Mouse (Mus musculus): ENCODE results near the gene Oas3. TPM values are rescaled to one million over a fixed set of nuclear protein-coding genes. Genes with fewer than 3 reads are reported as not detected.

Gene Oas3
- polyA plus RNA-seq, 1 experiment from 2014 or later = 0.15 TPM

DNA sequence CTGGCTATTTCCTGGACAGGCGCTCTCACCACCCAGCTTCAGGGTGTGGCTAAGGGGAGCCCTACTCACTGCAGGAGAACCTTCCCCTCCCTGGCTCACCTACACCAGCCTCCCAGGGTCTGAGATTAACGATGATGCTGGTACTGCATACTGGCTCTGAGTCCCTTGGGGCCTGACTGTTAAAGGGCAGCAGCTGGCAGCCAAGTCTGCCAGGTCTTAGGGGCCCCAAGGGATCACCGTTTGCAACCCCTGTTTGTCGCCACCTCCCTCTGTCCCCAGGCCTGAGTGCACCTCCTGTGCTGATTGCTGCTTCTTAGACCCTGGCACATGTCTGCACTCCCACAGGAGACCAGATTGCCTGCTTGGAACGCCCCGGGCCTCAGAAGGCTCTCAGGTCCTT lies 73.0 kb downstream of the Oas3 start:
- H3K9ac ChIP-seq (ENCODE audit: low read depth, low read length) = no peak overlapping the region
- ATAC-seq (ENCODE audit: low FRiP score) = no peak
- 45% methylated on average over 6 of the region's 6 CpGs for WGBS

GRCm38 (mm10) chr5:120703660-120704059 lies 73.8 kb downstream of the Oas3 start:
- WGBS = 78% methylated on average over 3 of the region's 3 CpGs
- H3K36me3 ChIP-seq (ENCODE audit: control insufficient read depth, insufficient read depth, low read length) = no peaks in the 10 kb centered on the region
- H3K4me1 ChIP-seq (replicated peaks; ENCODE audit: control insufficient read depth, insufficient read depth, low read length) = no peaks in the 10 kb centered on the region
- no peak overlapping the region for H3K4me2 ChIP-seq (replicated peaks; ENCODE audit: low read depth, low read length)
- ATAC-seq (ENCODE audit: low FRiP score) (no peak), DNase-seq (ENCODE audit: low spot score) (no peak)
- H3K9me3 ChIP-seq (ENCODE audit: control insufficient read depth, low read length) = no peaks in the 10 kb centered on the region
- no peak overlapping the region for H3K9ac ChIP-seq (ENCODE audit: low read depth, low read length)
- peaks cover 2% of the 10 kb centered on the region; the same call in 1 of the 2 replicates for H3K27me3 ChIP-seq (ENCODE audit: control insufficient read depth, insufficient read depth, low read length)
- H3K4me3 ChIP-seq (ENCODE audit: low read depth, low read length) = no peak overlapping the region
- H3K27ac ChIP-seq (ENCODE audit: low read depth, low read length) = no peak overlapping the region

More for the DNA sequence above, 73.0 kb downstream of the Oas3 start:
- Histone ChIP-seq H3K4me3 (ENCODE audit: low read depth, low read length) (no peak overlapping the region), H3K4me2 (replicated peaks; ENCODE audit: low read depth, low read length) (no peak overlapping the region), H3K27ac (ENCODE audit: low read depth, low read length) (no peak overlapping the region), H3K9me3 (ENCODE audit: control insufficient read depth, low read length) (no peaks in the 10 kb centered on the region), H3K27me3 (ENCODE audit: control insufficient read depth, insufficient read depth, low read length) (peaks cover 7% of the 10 kb centered on the region; the same call in 1 of the 2 replicates), H3K36me3 (ENCODE audit: control insufficient read depth, insufficient read depth, low read length) (no peaks in the 10 kb centered on the region), H3K4me1 (replicated peaks; ENCODE audit: control insufficient read depth, insufficient read depth, low read length) (no peaks in the 10 kb centered on the region)
- DNase-seq (ENCODE audit: low spot score) = no peak

Other genes starting within 250 kb of the Oas3 start
- 12.5 and 15.6 TPM in 2 replicates for gene Tpcn1, start 189.0 kb downstream of the Oas3 start, polyA plus RNA-seq (2014; fragmentation: Nextera tagmentation; extraction: Ambion mirVana)
- gene Iqcd, start 188.6 kb downstream of the Oas3 start, polyA plus RNA-seq (2014; fragmentation: Nextera tagmentation; extraction: Ambion mirVana) = 1.1 and 1.4 TPM in 2 replicates
- gene Rita1, start 165.1 kb downstream of the Oas3 start, polyA plus RNA-seq (2014; fragmentation: Nextera tagmentation; extraction: Ambion mirVana) = 9.3 and 10.5 TPM in 2 replicates
- gene Ddx54, start 164.9 kb downstream of the Oas3 start, polyA plus RNA-seq (2014; fragmentation: Nextera tagmentation; extraction: Ambion mirVana) = 25.9 and 32.4 TPM in 2 replicates
- 0.54 and 0.82 TPM in 2 replicates for gene Cfap73, start 143.4 kb downstream of the Oas3 start, polyA plus RNA-seq (2014; fragmentation: Nextera tagmentation; extraction: Ambion mirVana)
- not detected in 2 replicates for gene Rasal1, start 128.8 kb downstream of the Oas3 start, polyA plus RNA-seq (2014; fragmentation: Nextera tagmentation; extraction: Ambion mirVana)
- 4.6 and 5.0 TPM in 2 replicates for gene Dtx1, start 65.7 kb downstream of the Oas3 start, polyA plus RNA-seq (2014; fragmentation: Nextera tagmentation; extraction: Ambion mirVana)
- gene Oas2, start 27.8 kb downstream of the Oas3 start, polyA plus RNA-seq (2014; fragmentation: Nextera tagmentation; extraction: Ambion mirVana) = 0.13 TPM in 1 of 2 replicates, not detected in the other
- gene Oas1e, start 17.9 kb upstream of the Oas3 start, polyA plus RNA-seq (2014; fragmentation: Nextera tagmentation; extraction: Ambion mirVana) = 0.13 and 0.29 TPM in 2 replicates
- 0.26 and 0.45 TPM in 2 replicates for gene Oas1c, start 34.9 kb upstream of the Oas3 start, polyA plus RNA-seq (2014; fragmentation: Nextera tagmentation; extraction: Ambion mirVana)
- gene Oas1f, start 69.7 kb upstream of the Oas3 start, polyA plus RNA-seq (2014; fragmentation: Nextera tagmentation; extraction: Ambion mirVana) = not detected in 2 replicates
- not detected in 2 replicates for gene Oas1h, start 83.8 kb upstream of the Oas3 start, polyA plus RNA-seq (2014; fragmentation: Nextera tagmentation; extraction: Ambion mirVana)
- gene Oas1g, start 110.0 kb upstream of the Oas3 start, polyA plus RNA-seq (2014; fragmentation: Nextera tagmentation; extraction: Ambion mirVana) = 0.15 TPM in 1 of 2 replicates, not detected in the other
- gene Oas1a, start 129.9 kb upstream of the Oas3 start, polyA plus RNA-seq (2014; fragmentation: Nextera tagmentation; extraction: Ambion mirVana) = 1.0 TPM in 2 replicates
- not detected in 2 replicates for gene Oas1d, start 136.9 kb upstream of the Oas3 start, polyA plus RNA-seq (2014; fragmentation: Nextera tagmentation; extraction: Ambion mirVana)
- 2.1 and 2.6 TPM in 2 replicates for gene Rph3a, start 232.4 kb upstream of the Oas3 start, polyA plus RNA-seq (2014; fragmentation: Nextera tagmentation; extraction: Ambion mirVana)

Data from hindbrain, embryonic 11.5 days (tissue).